Mouse (Mus musculus): ENCODE results near the gene Gpbar1.
"Not testable (repeated sequence)": the region's sequence is repeated elsewhere in the genome, so short reads cannot be mapped to it uniquely, and the experiment has no call there.

Gene Gpbar1

GRCm38 (mm10) chr1:74277883-74278537 lies 340 bp upstream of the Gpbar1 start:
- DNase-seq (ENCODE audit: low spot score in 2 of 2) = no peak

- DNase-seq (ENCODE audit: low spot score in 2 of 2) = no peak
These were observed 638 bp downstream of the Gpbar1 start for GRCm38 (mm10) chr1:74278988-74279387.

DNA sequence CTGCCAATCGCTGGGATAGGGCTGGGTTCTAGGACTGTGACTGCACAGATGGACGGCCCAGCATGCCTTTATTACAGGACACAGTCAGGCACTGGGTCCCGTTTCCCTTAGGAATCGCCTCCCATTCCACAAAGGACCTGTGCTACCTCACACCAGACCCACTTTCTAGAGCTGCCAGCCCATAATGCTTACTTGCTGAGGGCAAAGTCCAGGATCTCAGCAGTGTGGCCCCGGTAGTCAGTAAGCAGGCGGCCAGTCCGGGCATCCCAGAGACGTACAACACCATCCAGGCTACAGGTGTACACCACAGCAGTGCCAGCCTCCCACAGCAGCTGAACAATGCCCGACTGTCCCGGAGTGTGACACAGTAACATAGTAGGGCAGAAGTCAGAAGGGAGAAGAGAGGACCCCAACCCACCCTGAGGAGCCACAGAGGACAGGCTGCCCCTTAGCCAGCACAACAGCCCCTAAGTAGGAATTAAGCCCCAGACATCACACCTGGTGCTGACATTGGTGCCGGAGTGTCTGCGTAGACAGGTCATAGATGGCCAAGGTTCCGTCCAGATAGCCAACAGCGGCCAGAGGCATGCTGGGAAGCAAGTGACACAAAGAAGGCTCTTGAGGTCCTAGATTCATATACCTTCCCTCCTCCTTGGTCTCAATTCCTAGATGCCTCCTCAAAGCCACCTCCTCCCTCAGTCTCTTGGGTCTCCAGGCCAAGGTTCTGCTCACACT lies 2.4 kb downstream of the Gpbar1 start:
- DNase-seq (ENCODE audit: low spot score in 2 of 2) = no peak

GRCm38 (mm10) chr1:74281372-74281771 lies 3.0 kb downstream of the Gpbar1 start:
- no peak for DNase-seq (ENCODE audit: low spot score in 2 of 2)

DNA sequence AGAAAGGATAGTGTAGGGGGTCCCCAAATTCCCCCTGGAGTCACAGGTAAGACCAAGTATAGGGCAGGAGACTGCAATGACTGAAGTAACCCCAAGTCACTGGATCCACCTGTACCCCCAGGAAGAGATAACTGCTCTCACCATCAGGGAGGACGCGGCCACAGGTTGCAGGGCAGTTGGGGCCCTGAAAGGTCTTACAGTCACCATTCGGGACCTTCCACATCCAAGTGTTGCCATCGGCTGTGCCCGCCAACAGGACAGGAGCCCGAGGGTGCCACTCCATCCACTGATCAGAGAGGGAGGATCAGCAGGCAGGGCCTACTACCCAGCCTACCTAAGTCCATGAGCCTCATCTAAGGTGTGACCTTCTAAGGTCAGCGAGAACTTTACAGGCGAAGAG lies 3.5 kb downstream of the Gpbar1 start:
- no peak for DNase-seq (ENCODE audit: low spot score in 2 of 2)

DNA sequence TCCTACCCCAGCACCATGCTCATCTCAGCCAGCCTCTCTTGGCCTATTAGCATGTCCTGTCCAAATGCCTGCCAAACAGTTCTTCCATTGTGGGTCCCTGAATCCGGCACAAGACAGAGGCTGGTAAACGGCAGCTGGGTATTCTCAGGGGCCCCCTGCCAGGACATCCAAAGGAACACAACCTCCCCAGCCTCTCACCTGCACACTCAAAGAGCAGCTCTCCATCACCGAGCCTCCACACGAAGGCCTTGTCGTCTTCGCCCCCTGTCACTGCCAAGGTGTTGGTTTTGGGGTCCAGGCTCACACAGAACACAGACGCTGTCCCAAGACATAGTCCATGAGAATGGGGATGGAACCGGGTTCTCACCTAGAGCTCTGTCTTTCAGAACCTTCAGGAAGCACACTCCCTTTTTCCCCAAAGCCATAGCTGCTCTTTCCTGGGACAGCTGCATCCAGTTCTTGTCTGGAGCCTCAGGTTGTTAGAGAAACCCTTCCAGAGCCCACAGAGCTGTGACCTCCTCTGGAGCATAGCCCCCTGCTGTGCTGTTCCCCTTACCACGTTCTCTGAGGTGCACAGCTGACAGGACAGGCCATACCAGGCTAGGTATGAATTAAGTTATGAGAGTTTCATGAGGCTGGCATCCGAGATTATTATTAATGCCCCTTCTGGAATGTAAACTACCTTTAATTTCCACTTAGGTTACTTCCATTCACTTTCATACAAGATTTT lies 4.7 kb downstream of the Gpbar1 start:
- no peak for DNase-seq (ENCODE audit: low spot score in 2 of 2)

GRCm38 (mm10) chr1:74283686-74284463 lies 5.5 kb downstream of the Gpbar1 start:
- no peak for DNase-seq (ENCODE audit: low spot score in 2 of 2)

DNA sequence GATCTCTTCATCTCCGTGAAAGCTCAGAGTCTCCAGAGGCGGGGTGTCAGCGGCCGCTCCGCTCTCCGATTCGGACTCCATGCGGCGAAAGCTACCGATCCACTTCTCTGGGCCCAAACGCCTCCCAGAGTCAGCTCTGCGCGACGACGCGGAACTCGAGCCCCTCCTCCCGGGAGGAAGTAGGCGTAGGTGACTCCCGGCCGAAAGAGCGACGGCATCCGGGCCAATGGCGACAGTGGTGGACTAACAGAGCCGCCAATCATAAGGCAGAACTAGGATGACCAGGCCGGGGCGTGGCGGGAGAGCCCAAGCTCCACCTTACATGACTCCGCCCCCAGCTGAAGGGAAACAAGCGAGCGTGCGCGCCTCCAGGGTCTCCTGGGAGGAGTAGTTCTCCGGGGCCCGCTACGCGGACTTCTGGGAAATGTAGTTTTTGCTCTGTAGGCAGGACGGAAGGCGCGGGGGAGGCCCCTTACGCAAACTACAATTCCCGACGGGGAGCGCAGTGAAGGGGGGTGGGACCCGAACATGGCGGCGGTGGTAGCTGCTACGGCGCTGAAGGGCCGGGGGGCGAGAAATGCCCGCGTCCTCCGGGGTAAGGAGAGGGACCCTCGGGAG lies 6.3 kb downstream of the Gpbar1 start, which contains the start of the genes Aamp and Pnkd:
Gene Aamp, minus strand, starts transcription at position 196 of the 618 bp plus-strand sequence.
Gene Pnkd, plus strand, starts transcription at position 388 of the 618 bp plus-strand sequence.
- DNase-seq (ENCODE audit: low spot score in 2 of 2) = peak; percentile 100

GRCm38 (mm10) chr1:74285212-74286010 lies 7.1 kb downstream of the Gpbar1 start:
- no peak for DNase-seq (ENCODE audit: low spot score in 2 of 2)

DNA sequence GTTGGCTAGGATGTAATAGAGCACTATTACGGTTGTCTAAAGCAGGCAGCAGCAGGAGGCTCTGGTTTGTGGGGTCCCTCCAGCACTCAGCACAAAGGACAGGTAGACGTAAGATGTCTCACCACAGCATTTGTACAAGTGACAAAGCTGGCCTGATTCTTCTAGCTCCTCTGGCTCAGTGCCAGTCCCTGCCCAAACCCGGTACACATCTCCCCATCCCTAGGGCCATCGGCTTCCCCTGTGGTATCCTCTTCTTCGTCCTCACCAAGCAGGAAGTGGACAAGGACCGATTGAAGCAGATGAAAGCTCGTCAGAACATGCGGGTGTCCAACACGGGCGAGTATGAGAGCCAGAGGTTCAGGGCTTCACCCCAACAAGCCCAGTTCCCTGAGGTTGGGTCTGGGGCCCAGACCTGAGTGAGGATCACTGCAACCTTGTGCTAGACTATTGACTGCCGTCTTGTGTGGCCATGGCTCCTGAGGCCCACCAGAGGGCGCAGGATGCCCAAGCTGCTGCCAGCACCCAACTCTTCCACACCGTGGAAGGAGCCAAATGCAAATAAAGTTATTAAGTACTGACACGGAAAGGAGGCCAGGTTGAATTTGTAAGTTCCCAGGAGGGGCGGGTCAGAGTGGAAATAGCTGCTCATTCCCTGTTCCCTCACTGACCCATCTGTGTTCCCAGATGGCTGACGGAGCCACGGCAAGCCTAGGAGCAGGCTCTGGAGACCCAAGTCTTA lies 8.7 kb downstream of the Gpbar1 start:
- DNase-seq (ENCODE audit: low spot score in 2 of 2) = not testable (repeated sequence)

DNA sequence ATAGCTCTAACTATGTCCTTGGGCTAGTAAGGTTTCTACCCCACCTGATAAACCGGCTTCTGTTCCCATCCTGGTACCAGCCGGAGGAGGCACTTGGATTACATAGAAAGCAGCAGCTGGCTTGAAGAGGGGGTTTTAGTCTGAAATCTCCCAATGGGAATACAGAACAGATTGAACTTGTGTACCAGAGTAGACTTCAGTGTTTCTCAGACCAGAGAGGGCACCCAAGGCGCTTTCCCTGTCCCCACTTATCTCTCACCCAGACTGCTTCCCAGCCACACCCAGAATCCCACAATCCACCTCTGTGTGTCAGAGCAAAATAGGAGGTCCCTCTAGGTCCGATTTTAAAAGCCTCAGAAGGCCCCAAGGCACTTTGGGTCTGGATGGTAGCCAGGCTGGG lies 10.0 kb downstream of the Gpbar1 start:
- DNase-seq (ENCODE audit: low spot score in 2 of 2) = no peak

GRCm38 (mm10) chr1:74289248-74289647 lies 10.9 kb downstream of the Gpbar1 start:
- no peak for DNase-seq (ENCODE audit: low spot score in 2 of 2)

DNA sequence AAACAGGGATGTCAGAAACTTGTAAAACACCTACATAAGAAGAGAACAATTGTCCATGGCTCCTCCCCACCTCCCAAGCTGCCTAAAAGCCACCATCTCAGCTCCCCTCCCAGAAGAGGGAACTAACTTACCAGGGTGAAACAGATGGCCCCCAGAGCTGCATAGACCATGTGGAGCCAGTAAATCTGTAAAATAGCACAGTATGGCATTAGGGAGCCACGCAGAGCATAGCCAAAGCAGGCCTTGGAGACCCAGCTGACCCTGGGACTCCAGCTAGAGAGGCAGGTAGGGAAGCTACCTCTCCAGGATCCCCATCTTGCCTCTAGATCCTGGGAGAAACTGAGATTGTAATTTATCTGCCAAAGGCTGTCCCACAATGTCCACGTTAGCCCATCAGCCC lies 11.4 kb downstream of the Gpbar1 start:
- no peak for DNase-seq (ENCODE audit: low spot score in 2 of 2)

DNA sequence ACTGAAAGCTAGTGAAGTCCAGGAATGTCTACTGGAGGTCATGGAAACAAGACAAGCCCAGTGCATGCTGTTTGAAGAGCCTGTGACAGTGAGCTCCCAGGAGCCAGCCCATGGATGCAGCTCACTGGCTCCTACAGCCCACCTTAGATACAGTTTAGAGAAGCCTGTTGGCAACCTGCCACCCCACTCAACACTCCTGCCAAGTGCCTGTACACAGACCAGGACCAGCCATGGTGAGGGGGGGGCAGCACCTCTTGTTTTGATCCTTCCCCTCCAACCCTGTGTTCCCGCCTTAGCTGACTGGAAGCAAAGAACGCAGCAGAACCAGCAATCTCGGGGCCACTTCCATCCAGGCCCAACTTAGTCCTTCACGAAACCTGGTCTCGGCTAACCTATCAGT lies 11.8 kb downstream of the Gpbar1 start:
- DNase-seq (ENCODE audit: low spot score in 2 of 2) = no peak

DNA sequence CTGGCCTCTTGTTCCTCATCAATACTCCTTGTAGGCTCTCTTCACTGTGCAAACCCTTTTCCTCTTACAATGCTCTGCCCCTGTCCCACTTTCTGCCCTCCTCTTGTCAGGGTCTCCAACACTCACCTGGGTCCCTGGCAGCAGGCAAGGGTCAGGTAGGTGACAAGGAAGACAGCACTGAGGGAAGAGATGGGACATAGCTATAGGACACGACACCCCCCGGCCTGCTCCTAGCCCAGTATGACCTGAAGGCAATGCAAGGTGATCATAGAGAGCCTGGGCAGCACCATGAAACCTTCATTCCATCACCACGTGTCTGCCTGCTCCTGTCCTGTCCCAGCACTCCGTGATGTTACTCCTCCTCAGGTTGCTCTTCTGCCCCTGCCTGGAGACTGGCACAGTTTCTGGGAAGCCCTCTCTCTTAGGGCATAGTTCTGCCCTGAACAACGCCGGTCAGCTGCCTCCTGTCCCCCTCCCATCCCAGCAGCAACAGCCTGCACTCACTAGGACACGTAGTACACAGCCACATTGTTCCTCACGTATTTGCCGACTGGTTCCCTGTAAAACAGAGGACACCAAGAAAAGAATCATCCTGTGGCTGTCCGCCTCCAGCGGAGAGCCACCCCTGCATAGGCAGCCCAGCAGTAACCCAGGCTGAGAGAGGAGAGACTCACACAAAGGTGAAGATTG lies 14.1 kb downstream of the Gpbar1 start:
- no peak for DNase-seq (ENCODE audit: low spot score in 2 of 2)

DNA sequence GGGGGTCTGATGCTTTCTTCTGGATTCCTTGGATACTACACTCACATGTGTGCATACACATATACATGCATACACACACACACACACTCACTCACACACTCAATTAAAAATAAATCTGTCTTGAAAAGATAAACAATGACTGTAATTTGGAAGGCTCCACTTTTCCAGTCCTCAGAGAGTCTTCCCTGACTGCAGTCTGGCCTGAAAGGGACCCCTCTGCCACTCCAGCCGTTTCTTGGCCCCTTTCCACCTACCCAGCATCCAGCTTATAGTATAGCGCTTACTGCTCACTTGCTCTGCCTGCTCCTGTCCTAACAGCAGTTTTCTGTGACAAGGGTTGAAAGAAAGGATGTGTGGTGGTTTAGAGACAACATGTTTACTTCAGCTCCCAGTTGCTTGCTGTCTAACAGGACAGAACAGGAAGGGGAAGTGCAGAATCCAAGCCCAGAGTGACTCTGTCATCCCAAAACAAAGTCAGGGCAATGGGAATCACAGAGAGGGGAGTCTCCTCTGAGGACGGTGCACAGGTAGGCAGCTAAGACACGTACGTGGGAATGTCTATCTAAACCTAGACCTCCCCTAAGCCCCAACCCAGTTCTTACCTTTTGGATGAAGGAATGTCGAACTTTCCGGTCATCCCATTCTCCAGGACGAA lies 15.1 kb downstream of the Gpbar1 start:
- no peak for DNase-seq (ENCODE audit: low spot score in 2 of 2)

DNA sequence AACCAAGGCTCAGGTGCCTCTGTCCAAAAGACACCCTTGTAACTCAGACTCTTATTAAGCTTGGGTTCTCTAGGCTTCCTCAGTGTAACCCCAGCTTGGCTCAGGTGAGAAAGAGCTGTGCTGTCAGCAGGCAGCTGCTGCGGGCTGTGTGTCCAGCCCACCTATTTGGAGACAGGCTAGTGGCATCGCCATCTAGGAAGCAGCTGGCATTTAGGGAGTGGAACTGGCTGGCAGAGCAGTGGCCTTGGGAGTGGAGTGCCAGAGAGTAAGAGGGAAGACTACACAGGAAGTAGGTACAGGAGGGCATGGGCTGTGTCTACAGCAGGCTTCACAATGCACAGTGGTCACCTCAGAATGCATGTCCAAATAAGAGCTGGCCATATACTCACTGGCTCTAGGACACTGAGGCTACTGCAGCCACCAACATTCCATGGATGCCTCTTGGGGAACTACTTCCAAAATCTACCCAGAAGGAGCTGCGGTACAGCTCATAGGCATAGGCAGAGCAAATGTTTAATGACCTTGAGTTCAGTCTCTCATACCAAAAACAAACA lies 15.8 kb downstream of the Gpbar1 start:
- no peak for DNase-seq (ENCODE audit: low spot score in 2 of 2)

GRCm38 (mm10) chr1:74294733-74295455 lies 16.5 kb downstream of the Gpbar1 start:
- DNase-seq (ENCODE audit: low spot score in 2 of 2) = no peak
